Mouse (Mus musculus): ENCODE measurements around the gene Gm20388. TPM values are rescaled to one million over a fixed set of nuclear protein-coding genes. Genes with fewer than 3 reads are reported as not detected.
A peak's percentile ranks its signal among the peaks of the same experiment; 100 is the strongest.
"Not testable (repeated sequence)": the region's sequence is repeated elsewhere in the genome, so short reads cannot be mapped to it uniquely, and the experiment has no call there.

Gm20388 gene
- polyA plus RNA-seq, 1 experiment from 2014 or later, result not detected

DNA sequence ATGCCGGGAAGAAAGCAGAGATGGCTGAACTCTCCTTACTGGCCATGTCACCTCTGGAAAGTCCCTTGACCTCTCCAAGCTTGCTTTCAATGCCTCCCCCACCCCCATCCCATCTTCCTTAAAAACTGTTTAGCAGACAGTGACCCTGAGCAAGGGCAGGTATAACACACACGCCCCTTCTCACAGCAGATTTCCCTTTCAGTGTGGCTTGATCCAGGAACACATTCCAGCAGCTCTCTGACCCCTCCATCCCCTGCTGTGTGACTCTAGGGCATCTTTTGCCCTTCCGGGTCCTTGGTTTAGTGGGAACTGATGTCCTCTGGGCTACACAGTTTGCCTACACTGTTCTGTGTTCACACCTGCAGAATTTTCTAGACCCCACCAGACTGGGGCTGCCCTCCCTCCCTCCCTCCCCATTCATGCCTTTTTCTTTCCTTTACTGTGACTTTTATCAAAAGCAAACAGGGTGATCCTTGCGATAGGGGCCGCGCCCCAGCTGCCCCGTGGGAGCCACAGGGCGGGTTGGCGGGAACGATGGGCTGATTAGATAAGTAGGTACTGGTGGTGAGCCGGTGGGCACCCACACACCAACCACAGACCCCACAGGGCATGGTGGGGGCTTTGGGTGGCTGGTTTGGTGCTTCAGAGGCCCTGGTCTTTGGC lies 2408.5 kb downstream of the Gm20388 start:
- ATAC-seq (ENCODE audit: extremely low read depth, insufficient number of reproducible peaks, low FRiP score, low TSS enrichment), result no peak
- peak overlapping the region; percentile 88; the same call in 1 of the 2 replicates for H3K27ac ChIP-seq (replicated peaks)
- H3K9ac ChIP-seq, result peak overlapping the region; percentile 52
- H3K27me3 ChIP-seq (replicated peaks), result no peaks in the 10 kb centered on the region
- no peaks in the 10 kb centered on the region for H3K9me3 ChIP-seq
- H3K4me3 ChIP-seq, result no peak overlapping the region
- H3K4me1 ChIP-seq, result peaks cover 100% of the 10 kb centered on the region
- WGBS, result 55% methylated on average over 11 of the region's 11 CpGs
- H3K4me2 ChIP-seq, result 0 out of 2 replicates have a peak overlapping the region, but pooled peaks have one; percentile 7
- peaks cover 59% of the 10 kb centered on the region for H3K36me3 ChIP-seq

DNA sequence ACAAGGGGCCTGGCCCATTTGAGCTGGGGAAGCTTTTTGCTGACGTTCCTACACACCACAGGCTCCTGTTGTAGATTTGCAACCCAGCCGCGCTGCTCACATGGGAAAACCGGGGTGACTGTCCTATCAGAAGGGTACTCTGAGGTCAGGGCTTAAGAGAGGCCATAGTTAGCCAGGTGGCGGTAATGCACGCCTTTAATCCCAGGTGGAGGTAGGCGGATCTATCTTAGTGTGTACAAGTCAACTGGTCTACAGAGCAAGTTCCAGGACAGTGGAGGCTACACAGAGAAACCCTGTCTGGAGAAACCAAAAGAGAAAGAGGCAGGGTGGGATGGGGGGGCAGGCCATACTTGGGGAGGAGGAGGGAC lies 2409.1 kb downstream of the Gm20388 start:
- no peak for ATAC-seq (ENCODE audit: extremely low read depth, insufficient number of reproducible peaks, low FRiP score, low TSS enrichment)
- Histone ChIP-seq H3K4me1 (peaks cover 100% of the 10 kb centered on the region), H3K27me3 (replicated peaks) (no peaks in the 10 kb centered on the region), H3K4me2 (no peak overlapping the region), H3K9ac (no peak overlapping the region; the same call in 1 of the 2 replicates), H3K27ac (replicated peaks) (peak overlapping the region; percentile 88), H3K4me3 (no peak overlapping the region), H3K36me3 (peaks cover 58% of the 10 kb centered on the region), H3K9me3 (no peaks in the 10 kb centered on the region)
- WGBS, result 76% methylated on average over 7 of the region's 7 CpGs

DNA sequence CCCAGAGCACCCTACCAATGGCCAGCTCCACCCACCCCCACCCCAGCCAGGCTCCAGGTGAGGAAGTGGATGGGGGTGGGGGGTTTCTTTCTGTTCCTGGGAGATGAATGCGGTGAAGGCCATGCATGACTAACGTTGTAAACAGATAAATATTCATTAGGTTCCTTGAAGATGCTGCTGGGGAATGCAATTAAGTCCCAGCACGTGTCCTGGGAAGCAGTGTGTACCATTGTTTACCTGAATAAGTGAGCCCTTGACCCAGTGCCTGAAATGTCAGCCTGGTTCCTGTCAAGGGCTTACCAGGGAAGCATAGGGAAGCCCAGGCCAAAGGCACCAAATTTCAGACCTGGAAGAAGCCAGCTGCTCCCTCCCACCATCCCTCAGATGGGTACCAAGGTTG lies 2409.9 kb downstream of the Gm20388 start:
- ATAC-seq (ENCODE audit: extremely low read depth, insufficient number of reproducible peaks, low FRiP score, low TSS enrichment), result no peak
- Histone ChIP-seq H3K27ac (replicated peaks) (peak overlapping the region; percentile 88), H3K36me3 (peaks cover 58% of the 10 kb centered on the region), H3K4me3 (no peak overlapping the region), H3K4me1 (peaks cover 100% of the 10 kb centered on the region), H3K4me2 (0 out of 2 replicates have a peak overlapping the region, but pooled peaks have one; percentile 32), H3K9me3 (no peaks in the 10 kb centered on the region), H3K27me3 (replicated peaks) (no peaks in the 10 kb centered on the region), H3K9ac (peak overlapping the region; percentile 45)
- WGBS, result 52% methylated on average over 3 of the region's 3 CpGs

DNA sequence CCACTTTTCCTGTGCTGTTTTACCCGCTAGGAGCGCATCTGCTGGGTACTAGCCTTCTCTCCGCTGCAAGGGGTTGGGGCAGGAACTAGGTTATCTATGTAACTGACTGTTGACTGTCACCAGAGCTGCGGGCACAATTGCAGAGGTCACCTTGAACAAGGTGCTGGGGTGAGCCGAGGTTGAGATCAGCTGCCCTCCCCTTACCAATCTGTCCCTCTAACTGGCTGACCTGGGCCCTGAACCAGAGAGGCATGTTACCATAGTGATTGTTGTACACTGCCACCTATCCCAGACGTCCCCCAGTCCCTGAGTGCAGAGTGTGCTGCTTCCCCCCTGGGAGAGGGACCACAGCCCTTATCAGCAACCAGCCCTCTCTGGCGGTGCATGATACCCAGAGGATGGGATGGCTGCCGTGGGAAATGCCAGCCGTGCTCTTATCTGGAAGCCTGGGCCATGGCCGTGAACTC lies 2410.8 kb downstream of the Gm20388 start:
- peak; percentile 16; the same call in 1 of the 2 replicates for ATAC-seq (ENCODE audit: extremely low read depth, insufficient number of reproducible peaks, low FRiP score, low TSS enrichment)
- Histone ChIP-seq H3K9ac (peak overlapping the region; percentile 45), H3K27ac (replicated peaks) (peak overlapping the region; percentile 88), H3K4me2 (peak overlapping the region; percentile 32), H3K27me3 (replicated peaks) (no peaks in the 10 kb centered on the region), H3K4me3 (0 out of 2 replicates have a peak overlapping the region, but pooled peaks have one; percentile 1), H3K9me3 (no peaks in the 10 kb centered on the region), H3K36me3 (peaks cover 49% of the 10 kb centered on the region), H3K4me1 (peaks cover 100% of the 10 kb centered on the region)
- 13% methylated on average over 10 of the region's 10 CpGs for WGBS

DNA sequence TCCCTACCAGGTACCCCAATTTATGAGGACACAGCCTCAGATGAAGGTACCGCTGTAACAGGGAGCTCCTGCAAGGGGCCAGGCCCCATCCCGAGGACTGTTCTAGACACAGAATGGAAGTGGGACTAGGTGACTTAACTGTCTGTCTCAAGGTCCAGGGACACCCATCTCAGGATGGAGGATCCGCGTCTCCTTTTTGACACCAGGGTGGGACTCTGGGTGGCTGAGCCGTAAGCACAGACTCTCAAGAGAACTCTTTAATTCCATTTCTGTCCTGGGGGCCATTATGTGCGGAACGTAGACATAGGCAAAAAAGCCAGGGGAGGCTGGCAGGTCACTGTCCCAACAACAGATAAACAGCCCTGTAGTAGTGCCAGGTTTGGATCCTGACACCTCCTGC lies 2411.5 kb downstream of the Gm20388 start:
- peak overlapping the region; percentile 88 for H3K27ac ChIP-seq (replicated peaks)

DNA sequence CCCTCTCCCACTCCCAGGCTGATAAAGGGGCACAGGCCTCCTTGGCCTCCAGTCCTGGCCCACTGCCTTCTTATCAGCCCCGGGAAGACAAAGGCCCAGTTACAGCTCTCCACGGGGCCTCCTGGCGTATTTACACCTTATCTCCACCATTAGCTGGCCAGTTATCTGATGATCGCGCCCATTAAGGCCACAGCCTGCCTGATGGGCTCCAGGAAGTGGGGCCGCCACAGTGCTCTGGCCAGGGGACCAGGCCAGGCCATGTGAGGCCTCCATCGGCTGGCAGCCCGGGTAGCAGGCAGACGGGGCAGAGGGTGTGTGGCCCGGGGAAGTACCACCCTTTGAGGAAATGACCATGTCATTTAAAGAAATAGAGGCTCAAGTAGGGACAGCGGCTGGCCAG lies 2412.2 kb downstream of the Gm20388 start:
- Histone ChIP-seq H3K4me3 (no peak overlapping the region), H3K9ac (peak overlapping the region; percentile 61), H3K27ac (replicated peaks) (peak overlapping the region; percentile 88), H3K4me1 (peaks cover 100% of the 10 kb centered on the region), H3K27me3 (replicated peaks) (no peaks in the 10 kb centered on the region), H3K4me2 (peak overlapping the region; percentile 32), H3K9me3 (no peaks in the 10 kb centered on the region), H3K36me3 (peaks cover 41% of the 10 kb centered on the region)
- WGBS, result 12% methylated on average over 11 of the region's 11 CpGs
- peak; percentile 8; the same call in 1 of the 2 replicates for ATAC-seq (ENCODE audit: extremely low read depth, insufficient number of reproducible peaks, low FRiP score, low TSS enrichment)

More for the DNA sequence above, 2411.5 kb downstream of the Gm20388 start:
- H3K27me3 ChIP-seq (replicated peaks), result no peaks in the 10 kb centered on the region
- 65% methylated on average over 7 of the region's 7 CpGs for WGBS
- peaks cover 100% of the 10 kb centered on the region for H3K4me1 ChIP-seq
- H3K36me3 ChIP-seq, result peaks cover 42% of the 10 kb centered on the region
- no peaks in the 10 kb centered on the region for H3K9me3 ChIP-seq
- H3K4me3 ChIP-seq, result no peak overlapping the region
- H3K9ac ChIP-seq, result peak overlapping the region; percentile 61
- ATAC-seq (ENCODE audit: extremely low read depth, insufficient number of reproducible peaks, low FRiP score, low TSS enrichment), result no peak
- peak overlapping the region; percentile 32 for H3K4me2 ChIP-seq

DNA sequence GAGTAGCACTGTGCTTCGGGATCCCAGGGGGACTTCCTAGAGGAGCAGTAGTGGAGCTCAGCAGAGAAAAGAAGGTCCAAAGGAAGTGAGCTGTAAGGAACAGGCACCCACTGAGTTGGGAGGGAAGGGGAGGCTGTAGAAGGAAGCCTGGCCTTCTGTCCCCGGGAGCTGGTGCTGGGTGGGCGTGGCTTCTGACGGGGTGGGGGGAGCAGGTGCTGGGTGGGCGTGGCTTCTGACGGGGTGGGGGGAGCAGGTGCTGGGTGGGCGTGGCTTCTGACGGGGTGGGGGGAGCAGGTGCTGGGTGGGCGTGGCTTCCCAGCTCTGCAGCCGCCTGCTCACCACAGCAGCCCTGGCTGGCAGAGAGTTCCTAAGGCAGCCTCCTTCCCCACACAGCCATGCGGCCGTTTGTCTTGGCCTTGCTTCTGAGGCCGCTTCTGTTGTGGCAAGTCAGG lies 2413.3 kb downstream of the Gm20388 start:
- not testable (repeated sequence) for H3K4me3 ChIP-seq; H3K9me3 ChIP-seq; H3K27me3 ChIP-seq (replicated peaks)
- H3K4me2 ChIP-seq, result peak overlapping the region; percentile 32
- peak overlapping the region; percentile 72 for H3K9ac ChIP-seq
- peaks cover 49% of the 10 kb centered on the region for H3K36me3 ChIP-seq
- peak overlapping the region; percentile 88 for H3K27ac ChIP-seq (replicated peaks)
- ATAC-seq (ENCODE audit: extremely low read depth, insufficient number of reproducible peaks, low FRiP score, low TSS enrichment), result peak; percentile 55
- H3K4me1 ChIP-seq, result peaks cover 100% of the 10 kb centered on the region
- WGBS, result 13% methylated on average over 10 of the region's 13 CpGs

DNA sequence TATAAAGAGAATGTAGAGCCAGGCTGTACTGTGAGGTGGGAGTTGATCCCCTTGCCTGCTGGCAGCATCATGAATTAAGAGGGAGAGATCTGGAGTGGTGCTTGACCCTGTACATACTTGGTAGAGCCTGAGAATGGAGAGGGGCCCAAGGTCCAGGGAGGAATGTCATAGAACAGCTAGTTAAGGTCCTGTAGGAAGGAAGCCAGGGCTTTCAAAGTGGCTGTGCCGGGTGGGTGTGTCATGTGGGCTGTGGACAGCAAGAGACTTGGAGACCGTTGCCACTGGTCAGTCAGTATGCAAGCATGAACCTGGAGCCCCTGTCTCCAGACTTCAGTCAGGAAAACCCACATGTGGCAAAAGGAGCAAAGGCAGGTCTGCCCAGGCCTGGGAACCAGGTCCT lies 2414.6 kb downstream of the Gm20388 start:
- Histone ChIP-seq H3K4me2 (peak overlapping the region; percentile 49), H3K4me1 (peaks cover 100% of the 10 kb centered on the region), H3K9ac (peak overlapping the region; percentile 72), H3K4me3 (peak overlapping the region; percentile 6; the same call in 1 of the 2 replicates), H3K9me3 (no peaks in the 10 kb centered on the region), H3K27ac (replicated peaks) (peak overlapping the region; percentile 88), H3K36me3 (peaks cover 45% of the 10 kb centered on the region), H3K27me3 (replicated peaks) (no peaks in the 10 kb centered on the region)
- no peak for ATAC-seq (ENCODE audit: extremely low read depth, insufficient number of reproducible peaks, low FRiP score, low TSS enrichment)
- WGBS, result 30% methylated on average over 2 of the region's 2 CpGs

DNA sequence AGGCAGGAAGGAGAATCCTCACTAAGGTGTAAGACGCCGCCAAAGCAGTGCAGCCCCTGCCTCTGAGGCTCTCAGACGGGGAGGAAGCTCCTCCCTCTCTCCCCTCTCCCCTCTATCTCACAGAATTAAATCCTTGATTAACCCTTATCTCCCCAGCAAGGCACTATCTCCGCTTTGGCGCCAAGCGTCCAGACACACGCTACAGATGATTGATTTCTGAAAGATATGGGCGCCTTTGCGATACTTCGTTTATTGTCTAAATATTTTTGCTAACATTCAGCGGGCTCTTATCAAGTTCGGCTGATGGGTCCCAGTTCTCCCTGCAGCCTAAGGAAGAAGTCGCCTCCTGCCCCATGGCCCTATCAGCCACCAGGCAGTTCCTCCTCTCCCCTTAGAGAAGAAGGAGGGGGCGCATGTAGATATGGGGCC lies 2415.5 kb downstream of the Gm20388 start:
- peak overlapping the region; percentile 49 for H3K4me2 ChIP-seq
- peak overlapping the region; percentile 6 for H3K4me3 ChIP-seq
- peaks cover 36% of the 10 kb centered on the region for H3K36me3 ChIP-seq
- no peaks in the 10 kb centered on the region for H3K9me3 ChIP-seq
- H3K9ac ChIP-seq, result peak overlapping the region; percentile 72
- ATAC-seq (ENCODE audit: extremely low read depth, insufficient number of reproducible peaks, low FRiP score, low TSS enrichment), result no peak
- H3K27me3 ChIP-seq (replicated peaks), result no peaks in the 10 kb centered on the region
- H3K27ac ChIP-seq (replicated peaks), result peak overlapping the region; percentile 88
- H3K4me1 ChIP-seq, result peaks cover 100% of the 10 kb centered on the region
- whole genome bisulfite sequencing, result 16% methylated on average over 14 of the region's 14 CpGs

DNA sequence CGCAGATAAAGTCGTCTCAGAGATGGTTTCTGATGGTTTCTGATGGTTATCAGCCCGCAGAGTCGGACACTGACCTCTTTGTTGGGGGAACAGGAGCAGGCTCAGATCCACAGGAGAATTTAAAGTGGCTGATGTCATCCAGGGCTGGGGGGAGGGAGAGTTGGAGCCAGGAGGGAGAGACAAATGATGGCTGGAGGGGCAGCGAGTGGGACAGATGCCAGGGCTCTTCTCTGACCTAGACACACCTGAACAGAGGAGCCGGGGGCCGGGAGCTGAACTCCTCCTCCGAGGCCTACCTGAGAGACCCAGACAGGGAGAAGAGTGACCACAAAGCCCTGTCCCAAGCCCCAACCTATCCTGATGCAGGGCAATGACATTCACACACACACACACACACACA lies 2418.4 kb downstream of the Gm20388 start:
- peaks cover 58% of the 10 kb centered on the region for H3K36me3 ChIP-seq
- no peaks in the 10 kb centered on the region for H3K27me3 ChIP-seq (replicated peaks)
- peak overlapping the region; percentile 73 for H3K27ac ChIP-seq (replicated peaks)
- no peak overlapping the region for H3K4me2 ChIP-seq
- 48% methylated on average over 8 of the region's 8 CpGs for WGBS
- H3K4me3 ChIP-seq, result no peak overlapping the region
- peaks cover 84% of the 10 kb centered on the region for H3K4me1 ChIP-seq
- peak overlapping the region; percentile 54 for H3K9ac ChIP-seq
- no peak for ATAC-seq (ENCODE audit: extremely low read depth, insufficient number of reproducible peaks, low FRiP score, low TSS enrichment)
- H3K9me3 ChIP-seq, result no peaks in the 10 kb centered on the region

DNA sequence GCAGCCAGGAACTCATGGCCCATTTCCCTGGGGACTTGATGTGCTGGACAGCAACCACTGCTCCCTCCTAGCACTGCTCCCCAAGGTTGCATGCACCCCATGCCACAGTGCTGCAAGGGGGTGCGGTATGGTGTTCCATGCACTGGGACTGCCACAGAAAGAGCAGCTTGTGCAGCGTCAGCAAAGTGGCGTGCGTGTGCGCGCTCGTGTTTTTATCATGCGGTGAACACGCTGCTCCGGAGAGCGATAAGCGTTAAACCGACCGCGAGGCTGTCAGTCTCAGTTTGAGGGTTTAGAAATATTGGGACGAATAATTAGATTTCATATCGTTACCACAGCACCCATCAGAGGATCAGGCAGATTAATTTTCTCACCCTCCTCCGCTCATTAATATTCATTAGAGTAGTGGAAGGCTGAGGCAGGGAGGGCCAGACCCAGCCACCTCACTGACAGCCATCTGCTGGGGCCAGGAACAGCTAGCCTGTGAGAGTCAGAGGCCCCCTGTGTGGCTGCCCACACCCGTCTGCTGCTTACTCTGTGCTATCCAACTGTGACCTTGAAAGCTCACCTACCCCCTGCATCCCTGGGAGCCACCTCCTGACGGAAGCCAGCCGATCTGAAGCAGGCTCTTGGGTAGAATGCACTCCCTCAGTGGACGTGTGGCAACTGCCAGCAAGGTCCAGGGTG lies 2419.1 kb downstream of the Gm20388 start:
- peak overlapping the region; percentile 73 for H3K27ac ChIP-seq (replicated peaks)
- 71% methylated on average over 22 of the region's 22 CpGs for WGBS
- no peaks in the 10 kb centered on the region for H3K9me3 ChIP-seq
- H3K4me1 ChIP-seq, result peaks cover 78% of the 10 kb centered on the region
- H3K4me2 ChIP-seq, result 0 out of 2 replicates have a peak overlapping the region, but pooled peaks have one; percentile 1
- H3K4me3 ChIP-seq, result no peak overlapping the region
- 0 out of 2 replicates have a peak, but pooled peaks cover under 1% of the 10 kb centered on the region for H3K27me3 ChIP-seq (replicated peaks)
- peaks cover 59% of the 10 kb centered on the region for H3K36me3 ChIP-seq
- peak overlapping the region; percentile 54 for H3K9ac ChIP-seq
- ATAC-seq (ENCODE audit: extremely low read depth, insufficient number of reproducible peaks, low FRiP score, low TSS enrichment), result no peak

Data from heart, embryonic 13.5 days (tissue).